Mouse (Mus musculus) mouse embryonic stem cell (cell line): ENCODE results near the gene Ppil6.

Experiments
- in situ Hi-C, 2 experiments: fragments of 300-500 bp; cut with MboI; formaldehyde crosslinking; loops; 1 replicate in 1 of 2; 3 replicates in 1 of 2; pipeline ENCODE4 v1.14.3; 2019 to 2020; ENCODE audit warnings: low sequenced_read_pairs in 2 of 2, low pct_unique_long_range_greater_than_20kb in 1 of 2, mixed read lengths in 1 of 2; ENCODE audit not compliant: unreplicated experiment in 1 of 2

Gene Ppil6

DNA sequence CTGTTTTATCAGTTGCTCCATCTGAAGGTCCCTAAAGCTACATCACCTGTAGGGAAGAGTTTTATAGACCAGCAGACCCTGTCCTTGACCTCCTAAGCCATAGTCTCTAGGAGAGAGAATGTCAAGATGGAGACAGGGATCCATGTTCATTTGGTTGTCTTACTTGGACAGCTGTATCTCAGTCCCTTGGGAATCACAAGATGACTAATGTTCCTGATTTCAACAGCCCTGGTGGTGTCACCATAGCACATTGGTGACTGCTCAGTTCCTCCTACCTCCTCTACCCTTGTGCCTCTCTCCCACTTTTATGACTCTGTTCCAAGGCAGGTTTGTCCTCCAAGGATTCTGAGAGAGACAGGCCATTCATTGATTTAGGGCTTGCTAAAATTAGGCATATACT lies 24.7 kb downstream of the Ppil6 start:
- in situ Hi-C loops, result loop anchor here in 1 of 2 experiments (10.0 kb wide), 1 partner anchor 120 kb away; no protein-coding TSS in a partner anchor

DNA sequence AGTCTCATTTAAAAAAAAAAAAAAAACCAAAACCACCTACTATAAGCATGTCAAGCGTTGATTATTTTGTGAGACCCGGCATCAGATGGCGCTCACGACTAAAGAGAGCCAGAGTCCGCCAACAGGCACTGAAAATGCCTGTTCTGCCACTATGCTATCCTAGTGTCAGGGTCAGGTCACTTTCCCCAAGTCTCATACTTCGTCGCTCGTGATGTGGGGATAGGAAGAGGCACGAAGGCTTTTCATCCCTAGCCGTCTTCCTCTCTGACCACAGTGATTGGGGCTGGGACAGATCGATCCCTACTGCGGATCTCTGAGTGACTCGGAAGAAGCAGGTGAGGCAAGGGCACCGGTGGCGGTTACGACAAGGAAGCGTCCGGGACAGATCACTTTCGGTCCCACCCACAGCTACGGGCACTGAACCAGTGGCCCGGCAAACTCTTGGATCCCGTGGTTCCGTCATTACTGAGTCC lies 28.3 kb downstream of the Ppil6 start:
- in situ Hi-C loops, result loop anchor here in 1 of 2 experiments (10.0 kb wide), 1 partner anchor 116 kb away; no protein-coding TSS in a partner anchor

DNA sequence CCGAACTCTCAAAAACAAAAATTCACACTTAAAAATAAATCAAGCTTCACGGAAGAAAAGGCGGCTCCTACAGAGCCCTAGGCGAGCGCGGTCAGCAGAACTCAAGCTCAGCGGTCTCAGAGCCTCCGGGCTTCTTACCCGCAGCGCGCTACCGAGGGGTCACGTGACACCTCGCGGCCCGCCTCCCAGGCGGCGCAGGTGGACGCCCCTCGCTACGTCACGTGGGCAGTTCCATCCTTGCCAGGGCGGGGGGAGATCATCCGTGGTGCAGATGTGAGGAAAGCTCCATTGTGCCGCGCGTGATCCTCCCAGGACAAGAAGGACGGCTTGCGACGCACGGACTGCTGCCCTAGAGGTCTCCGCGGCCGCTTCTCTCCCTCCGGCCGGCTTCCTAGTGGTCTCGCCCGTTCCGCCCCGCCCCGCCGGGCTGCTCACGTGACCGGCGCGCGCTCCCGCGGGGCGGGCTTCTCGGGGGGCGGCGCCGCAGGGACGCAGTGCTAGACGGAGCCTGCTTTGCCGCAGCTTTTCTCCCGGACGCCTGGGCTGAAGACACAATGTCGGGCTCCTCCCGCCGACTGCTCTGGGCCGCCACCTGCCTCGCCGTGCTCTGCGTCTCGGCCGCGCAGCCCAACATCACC lies 28.9 kb downstream of the Ppil6 start, which contains the start of gene Cd164:
TSS of gene Cd164 (plus strand) at position 434 of the 638 bp plus-strand sequence.
- in situ Hi-C loops, result loop anchor here in 1 of 2 experiments (10.0 kb wide), 1 partner anchor 116 kb away; no protein-coding TSS in a partner anchor

DNA sequence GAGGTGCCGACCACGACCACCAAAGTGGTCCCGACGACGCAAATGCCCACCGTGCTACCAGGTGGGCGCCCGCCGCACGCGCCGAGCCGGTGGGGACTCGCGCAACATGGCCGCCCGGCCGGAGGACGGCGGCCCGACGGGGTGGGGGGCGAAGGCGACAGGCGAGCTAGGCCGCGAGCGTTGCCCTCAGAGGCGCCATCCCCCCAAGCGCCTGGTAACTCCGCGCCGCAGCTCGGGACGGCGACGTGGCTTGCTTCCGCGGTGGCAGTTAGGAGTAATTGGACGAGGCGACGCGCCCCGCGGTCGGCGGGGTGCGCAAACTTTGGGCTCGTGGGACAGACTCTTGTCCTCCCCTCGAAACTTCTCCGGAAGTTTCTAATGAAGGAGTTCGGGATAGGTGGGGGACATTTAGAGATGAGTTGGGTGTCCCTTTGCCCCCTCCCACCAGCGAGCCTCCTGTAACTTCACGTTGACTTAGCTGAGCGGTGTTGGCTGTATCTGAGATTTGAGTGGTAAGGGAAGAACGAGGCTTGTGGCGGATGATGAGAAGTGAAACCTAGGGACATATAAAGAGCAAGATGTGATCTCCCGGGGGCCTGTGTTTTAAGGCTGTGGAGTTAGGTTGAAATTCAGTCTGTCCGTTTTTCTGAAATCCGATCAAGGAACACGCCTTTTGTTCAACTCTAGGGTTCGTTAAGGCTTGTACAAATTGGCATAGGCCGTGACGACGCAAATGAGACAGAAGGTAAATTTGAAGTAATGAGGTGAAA lies 29.6 kb downstream of the Ppil6 start:
- in situ Hi-C loops, result loop anchor here (10.0 kb wide), 1 partner anchor 115 kb away; no protein-coding TSS in a partner anchor

DNA sequence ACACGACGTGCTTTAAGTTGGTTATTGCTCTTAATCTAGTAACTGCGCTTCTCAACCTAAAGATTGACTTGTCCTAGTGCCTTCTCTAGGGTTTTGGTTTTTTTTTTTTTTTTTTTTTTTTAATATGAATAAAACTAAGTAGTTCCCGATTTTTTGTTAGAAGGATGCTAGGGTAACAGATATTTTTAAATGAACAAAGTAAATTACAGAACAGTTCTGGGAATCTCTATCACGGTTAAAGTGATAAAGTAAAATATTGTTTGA lies 30.1 kb downstream of the Ppil6 start:
- in situ Hi-C loops, result loop anchor here in 1 of 2 experiments (10.0 kb wide), 1 partner anchor 114 kb away; no protein-coding TSS in a partner anchor

DNA sequence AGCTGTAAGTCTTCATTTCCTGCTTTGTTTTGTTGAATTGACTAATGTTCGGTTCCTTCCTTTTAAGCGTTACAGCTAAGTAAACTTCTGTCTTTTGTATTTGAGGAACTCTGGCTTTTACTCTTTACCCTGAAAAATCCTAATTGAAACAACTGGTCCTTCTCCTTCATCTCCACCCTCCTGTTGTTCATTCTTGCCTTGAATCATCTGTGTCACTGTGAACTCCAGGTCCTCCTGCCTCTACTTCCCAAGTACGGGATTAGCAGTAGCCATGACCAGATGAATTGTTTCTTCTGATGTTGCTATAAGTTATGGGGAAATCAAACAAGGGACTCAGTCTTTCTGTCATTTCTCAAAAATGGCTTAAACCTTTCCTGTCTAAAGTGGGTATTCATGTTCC lies 33.1 kb downstream of the Ppil6 start:
- in situ Hi-C loops, result loop anchor here in 1 of 2 experiments (10.0 kb wide), 1 partner anchor 111 kb away; no protein-coding TSS in a partner anchor

DNA sequence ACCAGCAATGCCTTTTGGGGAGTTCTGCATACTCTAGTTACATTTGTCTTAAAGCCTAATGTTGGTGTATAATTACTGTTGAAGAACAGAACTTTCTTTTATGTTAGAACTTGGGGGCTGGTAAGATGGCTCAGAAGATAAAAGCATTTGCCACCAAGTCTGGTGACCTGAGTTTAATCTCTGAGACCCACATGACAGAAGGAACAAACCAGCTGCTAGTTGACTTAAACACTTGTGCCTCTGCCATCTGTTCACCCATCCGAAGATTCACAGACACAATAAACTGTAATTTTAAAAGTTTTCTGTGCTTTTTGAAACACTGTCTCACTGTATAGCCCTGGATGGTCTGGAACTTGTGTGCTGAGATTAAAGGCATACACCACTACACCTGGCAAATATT lies 35.5 kb downstream of the Ppil6 start:
- in situ Hi-C loops, result loop anchor here in 1 of 2 experiments (10.0 kb wide), 1 partner anchor 109 kb away; no protein-coding TSS in a partner anchor

DNA sequence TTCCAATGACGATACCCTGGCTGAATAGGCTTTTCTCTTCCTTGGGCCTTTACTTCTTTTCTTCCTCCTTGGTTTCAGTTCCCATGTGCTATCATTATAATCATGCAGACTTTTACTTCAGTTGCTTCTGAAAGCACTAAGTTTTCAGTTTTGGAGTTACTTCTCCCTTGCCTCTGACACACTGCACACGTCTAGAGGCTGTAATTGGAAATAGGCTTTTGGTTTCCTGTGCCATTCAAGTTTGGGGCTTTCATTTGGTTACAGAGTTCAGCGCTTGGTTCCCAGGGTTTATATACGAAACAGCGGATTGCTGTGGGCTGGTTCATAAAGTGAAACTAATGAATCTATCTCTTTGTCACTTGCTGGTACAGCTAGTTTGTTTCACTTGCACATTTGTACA lies 39.7 kb downstream of the Ppil6 start:
- in situ Hi-C loops, result loop anchor here in 1 of 2 experiments (10.0 kb wide), 1 partner anchor 105 kb away; no protein-coding TSS in a partner anchor

DNA sequence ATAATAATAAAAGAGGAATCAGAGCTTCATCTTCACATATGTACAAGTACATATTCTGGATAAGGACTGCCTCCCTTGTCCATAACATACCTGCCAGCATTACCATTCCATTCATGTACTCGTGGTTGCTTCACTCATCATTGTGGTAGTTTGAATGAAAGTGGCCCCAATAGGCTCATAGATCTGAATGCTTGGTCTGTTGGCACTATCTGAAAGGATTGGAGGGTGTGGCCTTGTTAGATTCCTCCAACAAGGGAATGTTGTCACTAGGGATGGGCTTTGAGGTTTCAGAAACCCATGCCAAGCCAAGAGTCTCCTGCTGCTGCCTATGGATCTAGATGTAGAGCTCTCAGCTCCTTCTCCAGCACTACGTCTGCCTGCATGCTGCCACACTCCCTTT lies 45.8 kb downstream of the Ppil6 start:
- in situ Hi-C loops, result no loop called here

DNA sequence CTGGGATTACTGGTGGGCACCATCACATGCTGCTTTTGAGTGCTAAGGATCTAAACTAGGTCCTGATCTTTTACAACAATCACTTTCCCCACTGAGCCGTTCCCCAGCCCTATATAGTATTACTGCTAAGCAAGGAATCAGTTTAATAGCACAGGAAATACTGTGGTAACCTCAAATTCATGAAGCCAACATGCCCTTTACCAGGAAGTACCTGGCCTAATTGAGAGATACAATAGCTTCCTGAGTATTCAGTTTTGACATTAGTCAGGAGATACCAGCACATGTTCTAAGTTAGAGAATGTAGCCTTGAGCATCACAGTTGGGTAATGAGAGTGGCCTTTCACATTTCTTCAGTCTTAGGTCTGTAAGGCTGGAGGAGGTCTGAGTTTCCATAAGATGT lies 46.5 kb downstream of the Ppil6 start:
- in situ Hi-C loops, result no loop called here

DNA sequence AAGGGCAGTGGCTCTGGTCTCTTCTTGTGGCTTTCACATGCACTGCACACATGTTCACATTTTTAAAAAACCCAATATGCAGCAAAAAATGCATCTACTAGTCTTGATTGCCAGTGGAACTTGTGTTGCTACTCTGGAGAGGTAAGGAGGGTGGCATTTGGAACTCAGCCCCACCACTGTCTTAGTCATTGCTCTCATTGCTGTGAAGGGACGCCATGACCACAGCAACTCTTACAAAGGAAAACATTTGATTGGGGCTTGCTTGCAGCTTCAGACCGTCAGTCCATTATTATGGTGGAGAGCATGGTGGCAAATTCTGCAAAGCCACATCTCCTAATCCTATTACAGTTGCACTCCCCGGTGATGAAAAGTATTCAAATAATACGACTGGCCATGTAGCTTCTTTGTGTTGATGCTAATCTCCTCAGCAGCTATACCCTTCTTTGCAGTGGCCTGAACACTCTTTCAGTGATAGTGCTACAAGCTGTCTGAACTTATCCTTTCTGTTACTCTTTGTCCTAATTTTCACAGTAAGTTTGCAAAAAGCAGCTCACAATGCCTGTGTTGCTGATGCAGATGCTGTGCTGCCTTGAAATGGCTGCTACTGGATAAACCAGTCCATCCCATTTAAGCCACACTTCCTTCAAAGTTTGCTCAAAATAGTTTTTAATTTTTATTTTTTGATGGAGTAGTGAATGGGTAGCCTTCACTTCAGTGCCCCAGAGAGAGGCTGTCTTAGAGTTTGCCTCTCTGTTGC lies 47.2 kb downstream of the Ppil6 start:
- in situ Hi-C loops, result no loop called here

DNA sequence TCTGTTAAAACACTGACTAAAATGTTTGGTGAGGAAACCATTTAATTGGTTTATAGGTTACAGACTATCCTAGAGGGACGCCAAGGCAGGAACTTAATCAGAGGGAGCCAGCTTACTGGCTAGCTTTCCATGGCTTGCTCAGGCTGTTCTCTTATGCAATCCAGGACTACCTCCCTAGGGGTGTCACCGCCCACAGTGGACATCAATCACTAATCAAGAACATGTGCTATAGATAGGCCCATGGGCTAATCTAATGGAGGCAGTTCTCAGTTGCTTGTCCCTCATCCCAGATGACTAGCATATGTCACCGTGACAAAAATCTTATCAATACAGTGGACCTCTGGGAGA lies 47.7 kb downstream of the Ppil6 start:
- in situ Hi-C loops, result no loop called here

DNA sequence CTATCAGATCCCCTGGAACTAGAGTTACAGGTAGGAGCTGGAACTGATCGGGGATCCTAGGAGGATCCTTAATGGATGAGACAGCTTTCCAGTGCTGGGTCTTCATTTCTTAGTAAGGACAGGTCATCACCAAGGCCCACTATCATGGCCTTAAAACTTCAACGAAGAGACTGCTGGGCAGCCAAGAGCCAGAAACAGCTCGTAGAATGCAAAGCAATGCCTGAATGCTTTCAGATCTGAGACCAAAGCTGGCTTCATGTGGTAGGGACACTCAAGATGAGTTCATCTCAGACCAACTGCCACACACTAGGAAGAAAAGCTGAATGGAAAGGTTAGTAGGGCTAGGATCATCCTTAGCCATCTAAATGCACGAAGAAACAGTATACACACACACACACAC lies 48.7 kb downstream of the Ppil6 start:
- in situ Hi-C loops, result no loop called here

DNA sequence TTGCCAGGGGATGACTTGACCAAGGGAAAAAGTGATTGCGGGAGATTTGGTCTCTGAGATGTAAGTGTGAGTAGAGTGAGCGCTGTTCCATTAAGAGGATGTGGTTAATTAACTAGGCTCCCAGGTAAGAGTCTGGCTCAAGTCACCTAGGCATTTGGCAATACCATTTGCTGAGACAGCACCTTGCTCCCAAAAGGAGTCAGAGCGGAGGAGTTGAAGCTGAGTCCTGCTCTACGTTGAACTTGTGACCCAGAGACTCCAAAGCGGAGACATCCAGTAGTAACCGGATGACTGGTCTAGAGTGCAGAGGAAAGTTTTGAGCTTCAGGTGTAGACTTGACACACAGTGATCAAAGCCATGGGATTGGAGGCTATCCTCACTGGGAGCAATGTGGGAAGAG lies 51.8 kb downstream of the Ppil6 start:
- in situ Hi-C loops, result no loop called here

DNA sequence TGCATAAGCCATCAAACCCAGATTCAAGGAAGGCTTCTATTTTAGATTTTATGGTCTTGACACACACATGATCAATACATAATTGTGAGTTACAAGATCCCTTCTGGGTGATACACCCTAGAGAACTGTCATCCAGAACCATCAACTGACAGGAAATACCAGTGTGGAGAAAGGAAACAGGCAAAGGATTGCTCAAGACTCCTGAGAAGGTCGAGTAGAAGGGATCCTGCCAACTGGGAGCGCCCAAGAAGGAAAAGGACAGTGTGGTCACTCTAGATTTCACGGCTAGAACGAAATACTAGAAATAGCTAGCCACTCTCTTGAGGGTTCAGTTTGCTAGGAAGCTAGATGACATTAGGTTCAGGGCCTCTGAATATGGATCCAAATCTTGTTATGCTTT lies 53.2 kb downstream of the Ppil6 start:
- in situ Hi-C loops, result no loop called here

DNA sequence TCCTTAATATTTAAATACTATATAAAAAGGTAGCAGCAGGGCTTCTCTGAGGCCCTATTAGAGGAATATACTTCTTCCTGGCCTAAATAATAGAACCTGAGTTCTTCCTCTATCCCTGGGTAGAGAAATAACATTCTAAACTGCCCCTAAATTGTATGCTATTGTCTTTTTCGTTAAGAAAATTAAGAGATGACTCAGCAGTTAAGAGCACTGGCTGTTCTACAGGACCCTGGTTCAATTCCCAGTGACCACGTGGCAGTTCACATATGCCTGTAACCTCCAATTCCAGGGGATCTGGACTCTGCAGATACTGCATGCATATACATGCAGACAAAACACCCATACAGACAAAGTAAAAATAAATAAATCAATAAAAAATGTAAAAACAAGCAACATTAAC lies 53.6 kb downstream of the Ppil6 start:
- in situ Hi-C loops, result no loop called here

DNA sequence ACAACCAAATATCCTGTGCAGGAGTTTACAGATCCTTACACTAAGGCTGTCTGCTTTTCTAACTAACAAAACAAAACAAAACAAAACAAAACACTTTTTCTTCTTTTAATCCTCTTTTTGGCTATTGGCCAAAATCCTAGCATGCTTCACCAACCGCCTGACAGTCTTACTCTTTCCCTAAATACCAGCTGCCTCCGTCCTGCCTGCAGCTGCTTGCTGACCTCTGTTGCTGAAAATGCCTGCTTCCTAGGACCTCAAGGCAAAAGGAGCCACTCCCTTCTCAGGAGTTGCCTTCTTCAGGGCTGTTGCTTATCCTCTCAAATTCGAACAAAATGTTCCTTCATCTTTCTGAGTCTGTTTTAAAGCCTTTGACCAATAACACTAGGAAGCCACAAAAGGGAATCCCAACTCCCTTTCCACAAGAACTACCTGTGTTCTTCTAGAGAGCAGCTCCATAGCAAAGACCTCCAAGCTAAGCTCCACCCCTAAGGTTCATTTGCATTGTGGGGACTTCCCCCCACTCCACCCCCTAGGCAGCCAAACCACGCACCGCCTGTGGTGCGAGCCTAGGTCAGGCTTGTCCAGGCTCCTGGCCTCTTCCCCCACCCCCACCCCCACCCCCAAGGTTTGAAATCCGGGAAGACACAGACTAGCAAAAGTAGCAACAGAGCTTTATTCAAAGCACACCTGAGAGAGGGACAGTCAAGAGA lies 54.4 kb downstream of the Ppil6 start:
- in situ Hi-C loops, result no loop called here

DNA sequence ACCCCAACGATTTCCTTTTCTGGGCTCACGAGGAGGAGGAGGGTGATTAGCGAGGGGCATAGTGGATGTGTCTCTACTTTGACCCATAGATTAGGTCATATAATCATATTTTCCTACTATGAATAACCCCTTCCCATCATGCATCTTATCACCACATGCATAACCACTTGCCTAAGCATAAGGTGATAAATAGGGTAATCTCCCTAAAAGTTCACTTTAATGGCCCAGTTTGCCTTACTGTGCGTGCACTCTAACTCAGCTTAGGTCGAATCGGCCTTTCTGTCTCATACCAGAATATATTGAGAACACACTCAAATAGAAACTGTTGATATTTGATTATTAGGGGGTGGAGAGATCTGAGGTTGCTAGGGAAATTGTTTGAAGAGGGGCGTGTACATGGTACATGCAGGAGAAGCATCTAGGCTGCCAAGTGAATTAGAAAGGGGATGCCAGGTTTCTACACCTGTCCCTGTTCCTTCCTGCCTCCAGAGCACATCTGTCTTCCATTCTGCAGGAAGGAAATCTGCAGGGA lies 55.1 kb downstream of the Ppil6 start:
- in situ Hi-C loops, result no loop called here
